Mouse (Mus musculus) cerebellum, adult 2 months (tissue): ENCODE data around the gene Cdc42ep1.

Experiments
- CTCF ChIP-seq: fragments of 200-500 bp; IDR thresholded peaks from 2 replicates; pipeline ENCODE4 v1.5.1; 2011; ENCODE audit warnings: low read depth, mild to moderate bottlenecking, control low read depth, low read length, moderate library complexity, borderline replicate concordance; ENCODE audit not compliant: insufficient read depth
- POLR2A ChIP-seq: fragments of 200-500 bp; IDR thresholded peaks from 2 replicates; pipeline ENCODE4 v1.6.1; 2011; ENCODE audit warnings: low read length, control low read depth, borderline replicate concordance; ENCODE audit not compliant: insufficient read depth

DNA sequence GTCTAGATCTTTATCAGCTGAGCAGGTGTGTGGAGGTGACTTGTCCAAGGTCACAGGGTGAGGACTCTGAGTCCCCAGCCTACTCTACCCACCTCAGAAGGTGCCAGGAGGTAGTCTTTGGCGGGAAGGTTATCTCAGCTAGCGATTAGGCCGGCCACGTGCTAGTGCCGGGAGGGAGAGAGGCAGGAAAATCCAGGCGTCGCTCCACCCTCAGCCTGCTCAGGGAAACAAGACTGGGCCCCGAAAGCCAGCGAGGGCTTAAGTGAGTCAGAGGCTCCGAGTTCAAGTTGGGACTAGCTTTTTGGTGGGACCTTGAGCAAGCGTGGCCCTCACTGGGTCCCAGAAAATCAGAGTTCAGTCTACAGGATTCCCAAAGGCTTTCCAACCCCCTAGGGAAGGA lies 2.9 kb downstream of the Cdc42ep1 start:
- TF ChIP-seq CTCF (no peak), POLR2A (no peak)
